Comparison of ENCODE assay signal across 9 mouse cellular contexts in the genomic region with DNA sequence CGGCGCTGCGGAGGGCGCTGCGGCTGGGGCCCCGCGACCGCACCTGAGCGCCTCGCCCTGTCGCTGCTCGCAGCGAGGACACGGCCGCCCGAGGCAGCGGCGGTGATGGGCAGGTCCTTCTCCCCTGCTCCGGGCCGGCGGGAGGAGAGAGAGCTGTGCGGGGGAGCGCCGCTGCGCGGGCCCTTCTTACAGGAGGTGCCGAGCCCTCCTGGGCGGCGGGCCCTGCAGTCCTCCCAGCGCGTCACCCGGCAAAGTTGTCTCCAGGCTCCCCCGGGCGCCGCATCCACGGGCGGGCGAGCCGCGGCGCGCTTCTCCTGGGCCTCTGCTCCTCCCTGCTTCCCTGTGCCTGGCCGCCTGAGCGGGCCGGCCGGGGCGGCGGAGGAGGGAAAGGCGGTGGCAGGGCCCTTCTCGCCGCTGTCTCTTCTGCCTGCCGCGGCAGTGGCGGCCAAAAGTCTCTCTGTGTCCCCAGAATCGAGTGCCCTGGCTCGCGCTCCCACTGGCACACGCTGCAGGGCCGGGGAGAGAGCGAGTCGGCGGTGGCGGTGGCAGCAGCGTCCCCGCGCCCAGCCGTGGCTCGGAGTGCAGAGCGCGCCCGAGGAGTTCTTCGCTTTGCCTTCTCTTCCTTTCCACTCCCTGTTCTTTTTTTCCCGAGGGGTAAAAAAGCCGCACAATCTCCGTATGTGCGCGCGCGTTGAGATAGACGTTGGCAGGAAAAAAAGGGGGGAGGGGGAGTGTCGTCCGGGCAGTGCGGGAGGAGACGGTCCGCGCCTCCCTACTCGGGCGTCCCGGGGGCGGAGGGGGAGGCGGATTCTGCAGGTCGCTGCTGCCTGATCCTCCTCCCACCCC. TPM values are rescaled to one million over a fixed set of nuclear protein-coding genes. Genes with fewer than 3 reads are reported as not detected.
DNase-seq lines count a peak whose midpoint lies in the region; ATAC-seq and TF ChIP-seq lines count a peak whose summit lies in the region.
"Had no signal": no experiment of that assay in that cellular context is flagged by ENCODE, and none has a peak within 500 bp of the region (broad histone marks: within the 10 kb centered on the region; RNA-seq: fewer than 3 reads in every experiment).

TSS of gene Inhbb (minus strand) at position 673 of the 846 bp plus-strand sequence.

- no peaks in the 10 kb centered on the region for H3K79me2 ChIP-seq in liver, adult 2 months (ENCODE audit: control insufficient read depth, insufficient read depth, low read length)

- peak; percentile 42 for ATAC-seq in forebrain, embryonic 16.5 days
- peak; percentile 29 for ATAC-seq in hindbrain, embryonic 15.5 days (ENCODE audit: low FRiP score, low read depth)
- ATAC-seq in neural tube, embryonic 12.5 days (ENCODE audit: low FRiP score, low read depth), result peak; percentile 18; the same call in 1 of the 2 replicates

- intact Hi-C loops in heart, postnatal 25 days (cut with DNase I), result loop anchor here (5.0 to 10.0 kb wide), 3 partner anchors 164 to 657 kb away; no protein-coding TSS in a partner anchor

- H3K9ac ChIP-seq in forebrain, embryonic 16.5 days (replicated peaks; ENCODE audit: low read depth, low read length), result peak within 1 kb of the TSS; percentile 89
- H3K9ac ChIP-seq in hindbrain, embryonic 15.5 days, result peak within 1 kb of the TSS; percentile 51
- peak within 1 kb of the TSS; percentile 76 for H3K9ac ChIP-seq in liver, adult 2 months (ENCODE audit: low read depth, low read length)
- peak within 1 kb of the TSS; percentile 78 for H3K9ac ChIP-seq in neural tube, embryonic 12.5 days

- TF ChIP-seq POLR2A in liver, adult 2 months (IDR thresholded peaks at IDR 0.05; ENCODE audit: extremely low read depth, insufficient read depth, low read length), result no peak

- no peak within 1 kb of the TSS for H3K27ac ChIP-seq in brown adipose tissue, adult 24 weeks (replicated peaks; ENCODE audit: low read depth, low read length)
- peak within 1 kb of the TSS; percentile 88 for H3K27ac ChIP-seq in forebrain, embryonic 16.5 days (ENCODE audit: low read length)
- H3K27ac ChIP-seq in hindbrain, embryonic 15.5 days (replicated peaks), result peak within 1 kb of the TSS; percentile 70
- H3K27ac ChIP-seq in liver, adult 2 months (replicated peaks; ENCODE audit: insufficient read depth, low read depth, low read length), result no peak within 1 kb of the TSS
- H3K27ac ChIP-seq in neural tube, embryonic 12.5 days, result no peak within 1 kb of the TSS

- no peaks in the 10 kb centered on the region for H3K36me3 ChIP-seq in forebrain, embryonic 16.5 days (ENCODE audit: control insufficient read depth, insufficient read depth)
- H3K36me3 ChIP-seq in hindbrain, embryonic 15.5 days, result no peaks in the 10 kb centered on the region
- no peaks in the 10 kb centered on the region for H3K36me3 ChIP-seq in liver, adult 2 months (ENCODE audit: control insufficient read depth, insufficient read depth, low read length)
- peaks cover 4% of the 10 kb centered on the region; the same call in 1 of the 2 replicates for H3K36me3 ChIP-seq in neural tube, embryonic 12.5 days

- no peaks in the 10 kb centered on the region for H3K9me3 ChIP-seq in forebrain, embryonic 16.5 days (ENCODE audit: control insufficient read depth, low read length)
- no peaks in the 10 kb centered on the region for H3K9me3 ChIP-seq in hindbrain, embryonic 15.5 days
- no peaks in the 10 kb centered on the region for H3K9me3 ChIP-seq in neural tube, embryonic 12.5 days

- H3K27me3 ChIP-seq in forebrain, embryonic 16.5 days (replicated peaks; ENCODE audit: control insufficient read depth, insufficient read depth, low read length), result no peaks in the 10 kb centered on the region
- peaks cover 56% of the 10 kb centered on the region for H3K27me3 ChIP-seq in hindbrain, embryonic 15.5 days
- peaks cover 23% of the 10 kb centered on the region for H3K27me3 ChIP-seq in liver, adult 2 months (ENCODE audit: control insufficient read depth, insufficient read depth, low read length)
- peaks cover 74% of the 10 kb centered on the region for H3K27me3 ChIP-seq in neural tube, embryonic 12.5 days (replicated peaks)
- H3K27me3 ChIP-seq: CH12.LX had no signal

- WGBS in forebrain, embryonic 16.5 days, result 0% methylated on average over 76 of the region's 92 CpGs
- WGBS in hindbrain, embryonic 15.5 days, result under 1% methylated on average over 63 of the region's 92 CpGs
- under 1% methylated on average over 78 of the region's 92 CpGs for WGBS in liver, adult 2 months
- WGBS in neural tube, embryonic 12.5 days, result under 1% methylated on average over 73 of the region's 92 CpGs

- TF ChIP-seq CTCF in liver, adult 2 months (IDR thresholded peaks at IDR 0.05; ENCODE audit: low read depth, low read length), result no peak

- no peaks in the 10 kb centered on the region for H3K4me1 ChIP-seq in brown adipose tissue, adult 24 weeks (ENCODE audit: control insufficient read depth, insufficient read depth, insufficient read length, low read length)
- H3K4me1 ChIP-seq in forebrain, embryonic 16.5 days (replicated peaks; ENCODE audit: control insufficient read depth, insufficient read depth, low read length), result peaks cover 40% of the 10 kb centered on the region
- H3K4me1 ChIP-seq in hindbrain, embryonic 15.5 days (replicated peaks), result peaks cover 61% of the 10 kb centered on the region
- H3K4me1 ChIP-seq in liver, adult 2 months (ENCODE audit: control insufficient read depth, insufficient read depth, low read length), result no peaks in the 10 kb centered on the region
- H3K4me1 ChIP-seq in neural tube, embryonic 12.5 days, result peaks cover 25% of the 10 kb centered on the region

- DNase-seq in heart, adult 11 months, result peak; percentile 93
- no peak for DNase-seq in heart, postnatal 25 days (ENCODE audit: low spot score)
- DNase-seq in liver, adult 2 months (ENCODE audit: extremely low read depth, low read depth, low spot score), result no peak
- DNase-seq in adipocyte (ENCODE audit: low spot score), result no peak

- H3K4me3 ChIP-seq in brown adipose tissue, adult 24 weeks (ENCODE audit: insufficient read depth, low read depth, low read length), result peak within 1 kb of the TSS; percentile 63
- peak within 1 kb of the TSS; percentile 68 for H3K4me3 ChIP-seq in forebrain, embryonic 16.5 days (replicated peaks; ENCODE audit: low read length)
- H3K4me3 ChIP-seq in hindbrain, embryonic 15.5 days, result peak within 1 kb of the TSS; percentile 51
- peak within 1 kb of the TSS; percentile 81 for H3K4me3 ChIP-seq in liver, adult 2 months (ENCODE audit: insufficient read depth, low read depth, low read length)
- peak within 1 kb of the TSS; percentile 63 for H3K4me3 ChIP-seq in neural tube, embryonic 12.5 days

- H3K4me2 ChIP-seq in forebrain, embryonic 16.5 days (ENCODE audit: low read length), result peak within 1 kb of the TSS; percentile 86
- H3K4me2 ChIP-seq in hindbrain, embryonic 15.5 days, result peak within 1 kb of the TSS; percentile 85
- H3K4me2 ChIP-seq in neural tube, embryonic 12.5 days (replicated peaks), result peak within 1 kb of the TSS; percentile 98

RNA-seq across cellular contexts. Expression of gene Inhbb, which starts in this region (rescaled TPM):
- total RNA-seq in heart, postnatal 25 days (2021), result 1 to 10 TPM in 1 of 2 experiments, under 1 TPM in 1; 0.99 to 1.9 TPM
- 1.2 and 3.3 TPM in 2 replicates for polyA plus RNA-seq in brown adipose tissue, adult 24 weeks (2012; ENCODE audit: insufficient read depth, insufficient read length, missing spikeins)
- 5.9 and 7.4 TPM in 2 replicates for polyA plus RNA-seq in forebrain, embryonic 16.5 days (2015; fragmentation: Nextera tagmentation; extraction: Ambion mirVana)
- polyA plus RNA-seq in hindbrain, embryonic 15.5 days (2015; fragmentation: Nextera tagmentation; extraction: Ambion mirVana), result 2.2 and 3.0 TPM in 2 replicates
- 0.37 and 1.0 TPM in 2 replicates for total RNA-seq in liver, adult 2 months (2014; rRNA removed)
- polyA plus RNA-seq in liver, adult 2 months (2012; rRNA removed), result 0.36 and 0.42 TPM in 2 replicates
- 2.1 and 3.0 TPM in 2 replicates for polyA plus RNA-seq in neural tube, embryonic 12.5 days (2016; fragmentation: Nextera tagmentation; extraction: Ambion mirVana)
- total RNA-seq: CH12.LX had no signal

Comparison
In these comparisons a context has a peak if more than half of its experiments do, and no peak if none do; other contexts are left out.
1. H3K27ac ChIP-seq: peak in forebrain, embryonic 16.5 days (single experiment) and hindbrain, embryonic 15.5 days (single experiment); none in brown adipose tissue, adult 24 weeks (single experiment), liver, adult 2 months (single experiment) and neural tube, embryonic 12.5 days (single experiment).
2. Peak in every context shown above with its lines, with median percentiles within 50 percentile points of each other: H3K4me3 ChIP-seq, ATAC-seq, H3K4me2 ChIP-seq and H3K9ac ChIP-seq.